Mouse (Mus musculus): ENCODE measurements around the gene Gtf2i.

DNA sequence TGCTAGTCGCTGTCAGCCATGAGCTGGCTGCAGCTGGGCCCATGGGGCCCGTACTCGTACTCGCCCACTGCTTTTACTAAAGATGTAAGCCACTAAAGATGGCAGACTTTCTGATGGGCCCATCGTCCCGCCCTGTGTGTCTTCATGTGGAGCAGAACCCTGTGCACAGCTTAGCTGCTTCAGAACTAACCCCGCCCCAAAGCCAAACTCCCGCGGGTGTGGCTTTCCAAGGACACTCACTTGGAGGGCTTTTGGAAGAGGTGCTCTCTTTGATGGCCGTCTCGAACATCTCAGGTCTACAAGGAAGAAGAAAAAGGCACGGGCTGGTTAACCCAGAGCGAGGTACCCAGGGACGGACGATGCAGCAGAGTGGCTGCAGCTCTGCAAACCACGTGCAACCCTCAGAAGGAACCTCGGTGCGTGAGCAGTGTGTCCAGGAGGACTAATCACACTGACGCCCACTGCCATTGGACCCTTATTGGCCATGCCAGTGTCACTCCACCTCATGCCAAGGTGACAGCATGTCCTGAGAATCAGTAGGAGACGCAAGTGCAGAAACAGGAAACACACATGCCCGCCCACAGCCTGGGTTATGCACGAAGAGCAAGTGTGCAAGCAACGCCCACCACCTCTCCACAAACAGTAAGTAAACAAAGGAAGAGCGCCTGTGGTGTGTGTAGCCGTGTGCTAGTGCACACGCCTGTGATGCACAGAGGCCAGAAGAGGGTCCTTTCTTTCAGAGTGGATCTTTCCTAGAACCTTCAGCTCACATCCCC lies 70.7 kb downstream of the Gtf2i start:
- TF ChIP-seq CTCF (conservative IDR thresholded peaks at IDR 0.05; ENCODE audit: low read length) (no peak), POU5F1 (IDR thresholded peaks at IDR 0.05; ENCODE audit: borderline replicate concordance, low read length) (no peak), NANOG (IDR thresholded peaks at IDR 0.05; ENCODE audit: borderline replicate concordance, low read length) (no peak)
